In the genomic region with DNA sequence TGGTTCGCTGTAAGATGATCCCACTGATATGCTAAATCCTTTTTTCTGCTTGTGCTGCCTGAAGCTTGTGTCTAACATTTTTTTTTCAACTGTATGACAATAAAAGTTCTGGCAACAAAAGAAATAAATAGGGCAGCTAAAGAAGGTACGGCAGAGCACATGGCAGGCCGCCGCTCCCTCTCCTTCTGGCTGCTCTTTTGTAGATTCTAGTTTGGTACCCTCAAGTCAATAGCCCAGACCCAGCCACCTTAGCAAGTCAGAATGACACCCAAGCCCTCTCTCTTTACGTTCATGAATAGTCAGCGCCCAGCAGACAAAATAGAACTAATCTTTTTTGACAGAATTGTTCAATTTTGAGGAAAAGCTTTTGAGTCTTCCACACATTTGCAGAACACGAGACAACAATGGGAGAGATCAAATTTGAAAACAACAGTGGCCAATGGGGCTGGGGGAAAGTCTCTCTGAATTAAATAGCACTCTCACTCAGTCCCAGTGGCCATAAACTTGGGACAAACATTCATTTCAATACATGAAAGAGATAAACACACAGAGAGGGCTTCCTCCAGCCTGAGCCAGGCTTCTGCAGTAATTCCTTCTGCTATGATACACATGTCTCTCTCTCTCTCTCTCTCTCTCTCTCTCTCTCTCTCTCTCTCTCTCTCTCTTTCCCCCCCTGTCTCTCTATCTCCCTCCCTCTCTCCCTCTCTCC, we compare ENCODE assay signal across 13 mouse cellular contexts.
DNase-seq lines count a peak whose midpoint lies in the region; ATAC-seq lines count a peak whose summit lies in the region.
"Had no signal": no experiment of that assay in that cellular context is flagged by ENCODE, and none has a peak within 500 bp of the region (broad histone marks: within the 10 kb centered on the region; RNA-seq: fewer than 3 reads in every experiment).

No protein-coding gene starts in this region.

- 29% methylated on average over 7 of the region's 7 CpGs for WGBS in hindbrain, embryonic 11.5 days
- 38% methylated on average over 7 of the region's 7 CpGs for WGBS in hindbrain, embryonic 16.5 days
- WGBS in forebrain, embryonic 12.5 days: 9% methylated on average over 7 of the region's 7 CpGs
- 7% methylated on average over 7 of the region's 7 CpGs for WGBS in midbrain, embryonic 13.5 days

- no peaks in the 10 kb centered on the region for H3K27me3 ChIP-seq in hindbrain, embryonic 11.5 days (ENCODE audit: control insufficient read depth, insufficient read depth, low read length)
- no peaks in the 10 kb centered on the region; the same call in 1 of the 2 replicates for H3K27me3 ChIP-seq in hindbrain, embryonic 16.5 days (replicated peaks; ENCODE audit: control insufficient read depth, insufficient read depth, low read length)
- H3K27me3 ChIP-seq in forebrain, embryonic 12.5 days: peaks cover 20% of the 10 kb centered on the region
- H3K27me3 ChIP-seq in midbrain, embryonic 13.5 days: 0 out of 2 replicates have a peak, but pooled peaks cover 3% of the 10 kb centered on the region
- H3K27me3 ChIP-seq: megakaryocyte, embryonic 14.5 days had no signal

- peak; percentile 47; the same call in 1 of the 2 replicates for ATAC-seq in hindbrain, embryonic 11.5 days (ENCODE audit: low FRiP score)
- no peak for ATAC-seq in hindbrain, embryonic 16.5 days
- ATAC-seq in forebrain, embryonic 12.5 days (ENCODE audit: low FRiP score): peak; percentile 46; the same call in 1 of the 2 replicates
- ATAC-seq in midbrain, embryonic 13.5 days: peak; percentile 89

- no peak overlapping the region for H3K4me2 ChIP-seq in hindbrain, embryonic 11.5 days (replicated peaks; ENCODE audit: low read depth, low read length)
- no peak overlapping the region for H3K4me2 ChIP-seq in hindbrain, embryonic 16.5 days (ENCODE audit: low read length)
- peak overlapping the region; percentile 43 for H3K4me2 ChIP-seq in forebrain, embryonic 12.5 days
- H3K4me2 ChIP-seq in midbrain, embryonic 13.5 days (replicated peaks): peak overlapping the region; percentile 20

- peak; percentile 35 for DNase-seq in hindbrain, embryonic 11.5 days (ENCODE audit: low spot score)
- DNase-seq in embryo, embryonic 10.5 days (ENCODE audit: low spot score): peak; percentile 36
- no peak for DNase-seq in layer of hippocampus, adult 9-10 months (ENCODE audit: low spot score)
- DNase-seq in urinary bladder, postnatal 10 days (ENCODE audit: low spot score): no peak
- no peak for DNase-seq in urinary bladder, adult 2 months (ENCODE audit: low spot score)
- DNase-seq: kidney, postnatal 14 days; lung, adult 18-20 months; thymus, adult 2 months had no signal

- no peaks in the 10 kb centered on the region for H3K36me3 ChIP-seq in hindbrain, embryonic 11.5 days (ENCODE audit: control insufficient read depth, insufficient read depth, low read length)
- no peaks in the 10 kb centered on the region for H3K36me3 ChIP-seq in hindbrain, embryonic 16.5 days (ENCODE audit: control insufficient read depth, insufficient read depth, low read length)
- H3K36me3 ChIP-seq in forebrain, embryonic 12.5 days (replicated peaks): no peaks in the 10 kb centered on the region
- no peaks in the 10 kb centered on the region for H3K36me3 ChIP-seq in midbrain, embryonic 13.5 days
- H3K36me3 ChIP-seq: limb, embryonic 12.5 days had no signal

- H3K4me3 ChIP-seq in hindbrain, embryonic 11.5 days (ENCODE audit: low read depth, low read length): no peak overlapping the region
- H3K4me3 ChIP-seq in hindbrain, embryonic 16.5 days (ENCODE audit: low read length): no peak overlapping the region
- no peak overlapping the region for H3K4me3 ChIP-seq in forebrain, embryonic 12.5 days (replicated peaks)
- no peak overlapping the region for H3K4me3 ChIP-seq in midbrain, embryonic 13.5 days (replicated peaks)

- H3K9ac ChIP-seq in hindbrain, embryonic 11.5 days (ENCODE audit: low read depth, low read length): no peak overlapping the region
- H3K9ac ChIP-seq in hindbrain, embryonic 16.5 days (ENCODE audit: low read depth, low read length): no peak overlapping the region
- H3K9ac ChIP-seq in forebrain, embryonic 12.5 days: no peak overlapping the region
- H3K9ac ChIP-seq in midbrain, embryonic 13.5 days (replicated peaks): no peak overlapping the region

- H3K27ac ChIP-seq in hindbrain, embryonic 11.5 days (ENCODE audit: low read depth, low read length): no peak overlapping the region
- no peak overlapping the region for H3K27ac ChIP-seq in hindbrain, embryonic 16.5 days (ENCODE audit: low read depth, low read length)
- no peak overlapping the region for H3K27ac ChIP-seq in forebrain, embryonic 12.5 days
- peak overlapping the region; percentile 85 for H3K27ac ChIP-seq in midbrain, embryonic 13.5 days
- H3K27ac ChIP-seq: limb, embryonic 12.5 days had no signal

- H3K4me1 ChIP-seq in hindbrain, embryonic 11.5 days (replicated peaks; ENCODE audit: control insufficient read depth, insufficient read depth, low read length): no peaks in the 10 kb centered on the region
- H3K4me1 ChIP-seq in hindbrain, embryonic 16.5 days (ENCODE audit: control insufficient read depth, insufficient read depth, low read depth, low read length): peaks cover 3% of the 10 kb centered on the region
- H3K4me1 ChIP-seq in forebrain, embryonic 12.5 days: peaks cover 28% of the 10 kb centered on the region
- peaks cover 39% of the 10 kb centered on the region for H3K4me1 ChIP-seq in midbrain, embryonic 13.5 days (replicated peaks)

- no peaks in the 10 kb centered on the region for H3K9me3 ChIP-seq in hindbrain, embryonic 11.5 days (ENCODE audit: control insufficient read depth, low read length)
- no peaks in the 10 kb centered on the region for H3K9me3 ChIP-seq in hindbrain, embryonic 16.5 days (ENCODE audit: control insufficient read depth, low read length)
- H3K9me3 ChIP-seq in forebrain, embryonic 12.5 days: no peaks in the 10 kb centered on the region
- 0 out of 2 replicates have a peak, but pooled peaks cover 3% of the 10 kb centered on the region for H3K9me3 ChIP-seq in midbrain, embryonic 13.5 days
- H3K9me3 ChIP-seq: limb, embryonic 12.5 days; megakaryocyte, embryonic 14.5 days had no signal

Comparison
In these comparisons a context has a peak if more than half of its experiments do, and no peak if none do; other contexts are left out.
1. DNase-seq: peak in hindbrain, embryonic 11.5 days (single experiment) and embryo, embryonic 10.5 days (single experiment); none in layer of hippocampus, adult 9-10 months (single experiment), urinary bladder, postnatal 10 days (single experiment) and urinary bladder, adult 2 months (single experiment).
2. H3K4me2 ChIP-seq: peak in forebrain, embryonic 12.5 days (single experiment) and midbrain, embryonic 13.5 days (single experiment); none in hindbrain, embryonic 11.5 days (single experiment) and hindbrain, embryonic 16.5 days (single experiment).